Mouse (Mus musculus): ENCODE measurements at regions not wholly inside any gene's neighbourhood (a gene's known extent, or its start where the extent isn't known, plus 50 kb on each side); places are given as distances from the start of the nearest gene placed in this dataset.
A peak's percentile ranks its signal among the peaks of the same experiment; 100 is the strongest.

GRCm38 (mm10) chr9:116342446-116343085 lies 167.4 kb upstream of the Tgfbr2 start:
- in situ Hi-C loops (cut with MboI; ENCODE audit: low sequenced_read_pairs in 2 of 2, unreplicated experiment in 2 of 2) = no loop called here
- TF ChIP-seq ZC3H11A (IDR thresholded peaks at IDR 0.05; ENCODE audit: borderline replicate concordance, low read depth, low read length) = no peak
- no peak for TF ChIP-seq HCFC1 (IDR thresholded peaks at IDR 0.05; ENCODE audit: borderline replicate concordance, insufficient read depth, low read length)
- no peak for TF ChIP-seq ZNF384 (IDR thresholded peaks at IDR 0.05; ENCODE audit: low read depth, low read length)
- no peak for TF ChIP-seq MAFK (IDR thresholded peaks at IDR 0.05; ENCODE audit: insufficient read depth, low read depth, low read length)
- TF ChIP-seq CHD2 (IDR thresholded peaks at IDR 0.05; ENCODE audit: low read depth, low read length) = no peak
- Histone ChIP-seq H3K27ac (ENCODE audit: insufficient read depth, low read depth, low read length, poor library complexity, severe bottlenecking) (no peak overlapping the region), H3K9me3 (ENCODE audit: control insufficient read depth, insufficient read depth, low read depth, low read length) (no peaks in the 10 kb centered on the region), H3K9ac (ENCODE audit: insufficient read depth, low read depth, low read length, poor library complexity, severe bottlenecking) (no peak overlapping the region), H3K4me1 (ENCODE audit: control insufficient read depth in 2 of 2, insufficient read depth in 2 of 2, low read length in 2 of 2, poor library complexity in 1 of 2) (no peaks in the 10 kb centered on the region), H3K4me3 (ENCODE audit: insufficient read depth in 1 of 2, low read depth in 1 of 2, low read length in 2 of 2, poor library complexity in 1 of 2, severe bottlenecking in 1 of 2) (no peak overlapping the region), H3K36me3 (ENCODE audit: control insufficient read depth, insufficient read depth, low read length, poor library complexity, severe bottlenecking) (no peaks in the 10 kb centered on the region)
- DNase-seq (ENCODE audit: low read depth, low spot score) = no peak

- DNase-seq (ENCODE audit: low read depth, low spot score) = no peak
- H3K36me3 ChIP-seq (ENCODE audit: control insufficient read depth, insufficient read depth, low read length, poor library complexity, severe bottlenecking) = no peaks in the 10 kb centered on the region
- no peak overlapping the region for H3K4me3 ChIP-seq (ENCODE audit: insufficient read depth in 1 of 2, low read depth in 1 of 2, low read length in 2 of 2, poor library complexity in 1 of 2, severe bottlenecking in 1 of 2)
- H3K9ac ChIP-seq (ENCODE audit: insufficient read depth, low read depth, low read length, poor library complexity, severe bottlenecking) = no peak overlapping the region
- TF ChIP-seq MAFK (IDR thresholded peaks at IDR 0.05; ENCODE audit: insufficient read depth, low read depth, low read length) (no peak), HCFC1 (IDR thresholded peaks at IDR 0.05; ENCODE audit: borderline replicate concordance, insufficient read depth, low read length) (no peak), CHD2 (IDR thresholded peaks at IDR 0.05; ENCODE audit: low read depth, low read length) (no peak), ZNF384 (IDR thresholded peaks at IDR 0.05; ENCODE audit: low read depth, low read length) (no peak), ZC3H11A (IDR thresholded peaks at IDR 0.05; ENCODE audit: borderline replicate concordance, low read depth, low read length) (no peak)
- no peaks in the 10 kb centered on the region for H3K9me3 ChIP-seq (ENCODE audit: control insufficient read depth, insufficient read depth, low read depth, low read length)
- H3K27ac ChIP-seq (ENCODE audit: insufficient read depth, low read depth, low read length, poor library complexity, severe bottlenecking) = no peak overlapping the region
- in situ Hi-C loops (cut with MboI; ENCODE audit: low sequenced_read_pairs in 2 of 2, unreplicated experiment in 2 of 2) = no loop called here
- no peaks in the 10 kb centered on the region for H3K4me1 ChIP-seq (ENCODE audit: control insufficient read depth in 2 of 2, insufficient read depth in 2 of 2, low read length in 2 of 2, poor library complexity in 1 of 2)
These were observed 166.8 kb upstream of the Tgfbr2 start for GRCm38 (mm10) chr9:116342009-116342408.

- Histone ChIP-seq H3K9me3 (ENCODE audit: control insufficient read depth, insufficient read depth, low read depth, low read length) (no peaks in the 10 kb centered on the region), H3K4me3 (ENCODE audit: insufficient read depth in 1 of 2, low read depth in 1 of 2, low read length in 2 of 2, poor library complexity in 1 of 2, severe bottlenecking in 1 of 2) (no peak overlapping the region), H3K4me1 (ENCODE audit: control insufficient read depth in 2 of 2, insufficient read depth in 2 of 2, low read length in 2 of 2, poor library complexity in 1 of 2) (no peaks in the 10 kb centered on the region), H3K9ac (ENCODE audit: insufficient read depth, low read depth, low read length, poor library complexity, severe bottlenecking) (no peak overlapping the region), H3K27ac (ENCODE audit: insufficient read depth, low read depth, low read length, poor library complexity, severe bottlenecking) (no peak overlapping the region), H3K36me3 (ENCODE audit: control insufficient read depth, insufficient read depth, low read length, poor library complexity, severe bottlenecking) (no peaks in the 10 kb centered on the region)
- TF ChIP-seq ZC3H11A (IDR thresholded peaks at IDR 0.05; ENCODE audit: borderline replicate concordance, low read depth, low read length) = peak; percentile 78; the same call in 1 of the 2 replicates
- TF ChIP-seq MAFK (IDR thresholded peaks at IDR 0.05; ENCODE audit: insufficient read depth, low read depth, low read length) = no peak
- no peak for DNase-seq (ENCODE audit: low read depth, low spot score)
- in situ Hi-C loops (cut with MboI; ENCODE audit: low sequenced_read_pairs in 2 of 2, unreplicated experiment in 2 of 2) = no loop called here
These were observed 165.8 kb upstream of the Tgfbr2 start for GRCm38 (mm10) chr9:116340952-116341351.

- Histone ChIP-seq H3K9ac (ENCODE audit: insufficient read depth, low read depth, low read length, poor library complexity, severe bottlenecking) (no peak overlapping the region), H3K36me3 (ENCODE audit: control insufficient read depth, insufficient read depth, low read length, poor library complexity, severe bottlenecking) (no peaks in the 10 kb centered on the region), H3K9me3 (ENCODE audit: control insufficient read depth, insufficient read depth, low read depth, low read length) (no peaks in the 10 kb centered on the region), H3K27ac (ENCODE audit: insufficient read depth, low read depth, low read length, poor library complexity, severe bottlenecking) (no peak overlapping the region), H3K4me1 (ENCODE audit: control insufficient read depth in 2 of 2, insufficient read depth in 2 of 2, low read length in 2 of 2, poor library complexity in 1 of 2) (no peaks in the 10 kb centered on the region), H3K4me3 (ENCODE audit: insufficient read depth in 1 of 2, low read depth in 1 of 2, low read length in 2 of 2, poor library complexity in 1 of 2, severe bottlenecking in 1 of 2) (no peak overlapping the region)
- in situ Hi-C loops (cut with MboI; ENCODE audit: low sequenced_read_pairs in 2 of 2, unreplicated experiment in 2 of 2) = no loop called here
- no peak for DNase-seq (ENCODE audit: low read depth, low spot score)
- TF ChIP-seq ZNF384 (IDR thresholded peaks at IDR 0.05; ENCODE audit: low read depth, low read length) = no peak
- no peak for TF ChIP-seq ZC3H11A (IDR thresholded peaks at IDR 0.05; ENCODE audit: borderline replicate concordance, low read depth, low read length)
- no peak for TF ChIP-seq MAFK (IDR thresholded peaks at IDR 0.05; ENCODE audit: insufficient read depth, low read depth, low read length)
- no peak for TF ChIP-seq CHD2 (IDR thresholded peaks at IDR 0.05; ENCODE audit: low read depth, low read length)
- no peak for TF ChIP-seq HCFC1 (IDR thresholded peaks at IDR 0.05; ENCODE audit: borderline replicate concordance, insufficient read depth, low read length)
These were observed 163.6 kb upstream of the Tgfbr2 start for GRCm38 (mm10) chr9:116338729-116339100.
